Mouse (Mus musculus) embryonic fibroblast, embryonic 13.5 days (primary cell): Measurements from ENCODE around the gene Kmt2d. TPM values are rescaled to one million over a fixed set of nuclear protein-coding genes. Genes with fewer than 3 reads are reported as not detected.
A peak's percentile ranks its signal among the peaks of the same experiment; 100 is the strongest.

Experiments used
- H3K27ac ChIP-seq: 2 replicates; pipeline ENCODE4 v1.5.1; 2012; ENCODE audit warnings: low read length, control low read depth, inconsistent platforms; ENCODE audit not compliant: insufficient read depth
- H3K4me1 ChIP-seq: 2 replicates; pipeline ENCODE4 v1.6.1; 2011; ENCODE audit warnings: low read length; ENCODE audit not compliant: control insufficient read depth, insufficient read depth
- H3K4me3 ChIP-seq: 2 replicates; pipeline ENCODE4 v1.5.1; 2011; ENCODE audit warnings: mild to moderate bottlenecking, control low read depth, low read length; ENCODE audit not compliant: insufficient read depth
- CTCF ChIP-seq: IDR thresholded peaks from 2 replicates; pipeline ENCODE4 v1.5.1; 2011; ENCODE audit warnings: mild to moderate bottlenecking, control low read depth, low read length, moderate library complexity, borderline replicate concordance; ENCODE audit not compliant: insufficient read depth
- POLR2A ChIP-seq: IDR thresholded peaks from 2 replicates; pipeline ENCODE4 v1.6.1; 2011; ENCODE audit warnings: low read depth, mild to moderate bottlenecking, control low read depth, low read length, moderate library complexity
- polyA plus RNA-seq: library from polyadenylated mRNA; stranded (reverse); fragments of >200 nt; gene quantifications from 2 replicates; pipeline ENCODE4 v1.2.4, GENCODE M21; 2011; ENCODE audit warnings: low read depth; ENCODE audit not compliant: missing spikeins, insufficient read length

The Kmt2d gene
- polyA plus RNA-seq, 1 experiment: 28.0 TPM

DNA sequence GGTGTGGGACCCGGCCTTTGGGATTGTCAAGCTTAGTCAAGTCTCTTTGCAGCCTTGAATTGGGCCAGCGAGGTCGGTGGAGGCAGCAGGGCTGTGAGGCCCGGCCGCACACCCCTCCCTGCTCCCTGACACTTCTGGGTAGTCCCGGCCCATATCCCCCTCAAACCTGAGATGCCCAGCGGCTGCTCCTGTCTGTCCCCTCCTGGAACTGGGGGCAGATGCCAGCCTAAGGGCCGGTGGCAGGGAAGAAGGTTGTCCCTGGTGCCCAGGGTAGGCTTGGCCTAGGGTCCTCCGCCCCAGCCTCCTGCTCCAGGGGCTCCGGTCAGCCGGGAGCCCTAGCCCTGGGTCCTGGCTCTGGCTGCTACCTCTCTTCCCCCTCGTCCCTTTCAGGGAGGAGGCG, 36.9 kb downstream of the Kmt2d start:
- no peaks in the 10 kb centered on the region for H3K4me1 ChIP-seq
- no peak overlapping the region for H3K27ac ChIP-seq
- no peak overlapping the region for H3K4me3 ChIP-seq
- TF ChIP-seq CTCF (no peak), POLR2A (no peak)

- no peak for TF ChIP-seq POLR2A
- TF ChIP-seq CTCF: no peak
- Histone ChIP-seq H3K4me3 (no peak overlapping the region), H3K4me1 (no peaks in the 10 kb centered on the region), H3K27ac (no peak overlapping the region)
Measured at GRCm38 (mm10) chr15:98833281-98833680, 37.7 kb downstream of the Kmt2d start.

GRCm38 (mm10) chr15:98832161-98833058, 38.6 kb downstream of the Kmt2d start:
- H3K4me1 ChIP-seq: no peaks in the 10 kb centered on the region
- TF ChIP-seq CTCF (no peak), POLR2A (no peak)
- no peak overlapping the region for H3K27ac ChIP-seq
- no peak overlapping the region for H3K4me3 ChIP-seq

- Histone ChIP-seq H3K4me3 (peak overlapping the region; percentile 8; the same call in 1 of the 2 replicates), H3K4me1 (no peaks in the 10 kb centered on the region), H3K27ac (peak overlapping the region; percentile 90)
- TF ChIP-seq POLR2A: no peak
- no peak for TF ChIP-seq CTCF
Measured at GRCm38 (mm10) chr15:98831684-98832035, 39.3 kb downstream of the Kmt2d start.

GRCm38 (mm10) chr15:98830736-98831683, 40.0 kb downstream of the Kmt2d start, which contains the start of gene Prkag1:
Gene Prkag1, minus strand, starts transcription at chr15:98831521.
- Histone ChIP-seq H3K27ac (peak within 1 kb of the TSS; percentile 90), H3K4me3 (peak within 1 kb of the TSS; percentile 68), H3K4me1 (no peaks in the 10 kb centered on the region)
- TF ChIP-seq CTCF (0 out of 2 replicates have a peak, but pooled peaks have one; percentile 21), POLR2A (peak; percentile 89)

DNA sequence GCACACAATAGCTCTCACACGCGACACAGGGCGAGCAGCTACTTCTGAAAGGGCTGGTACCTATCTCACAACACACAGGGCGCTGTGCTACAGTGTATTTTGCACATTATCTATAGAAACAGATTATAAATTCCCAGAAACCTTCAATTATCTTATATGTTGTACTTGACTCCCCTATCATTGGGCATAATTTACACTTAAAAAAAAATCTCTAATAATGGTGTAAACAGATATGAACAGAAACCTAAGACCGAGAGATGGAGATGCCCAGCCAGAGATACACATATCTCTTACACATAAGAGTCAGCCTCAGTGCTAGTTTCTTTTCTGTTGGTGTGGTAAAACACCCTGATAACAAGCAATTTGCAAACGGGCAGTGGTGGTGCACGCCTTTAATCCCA, 43.4 kb downstream of the Kmt2d start:
- no peak overlapping the region for H3K4me3 ChIP-seq
- TF ChIP-seq POLR2A (no peak), CTCF (no peak)
- H3K4me1 ChIP-seq: no peaks in the 10 kb centered on the region
- no peak overlapping the region for H3K27ac ChIP-seq

DNA sequence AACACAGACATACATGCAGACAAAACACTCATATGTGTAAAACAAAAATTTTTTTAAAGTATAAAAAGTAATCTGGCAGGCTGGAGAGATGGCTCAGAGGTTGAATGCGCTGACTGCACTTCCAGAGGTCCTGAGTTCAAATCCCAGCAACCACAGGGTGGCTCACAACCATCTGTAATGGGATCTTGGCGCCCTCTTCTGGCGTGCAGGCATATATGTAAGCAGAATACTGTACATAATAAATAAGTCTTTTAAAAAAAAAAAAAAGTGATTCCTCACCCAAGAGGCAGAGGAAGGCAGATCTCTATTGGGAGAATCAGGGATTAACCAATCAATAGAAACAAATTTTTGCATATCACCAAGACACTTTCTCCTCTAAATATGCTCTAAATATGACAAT, 47.6 kb downstream of the Kmt2d start:
- TF ChIP-seq CTCF (no peak), POLR2A (no peak)
- no peak overlapping the region for H3K4me3 ChIP-seq

GRCm38 (mm10) chr15:98822147-98822546, 48.9 kb downstream of the Kmt2d start:
- H3K4me1 ChIP-seq: no peaks in the 10 kb centered on the region
- no peak overlapping the region for H3K4me3 ChIP-seq
- no peak overlapping the region for H3K27ac ChIP-seq
- no peak for TF ChIP-seq POLR2A
- TF ChIP-seq CTCF: no peak

More for the DNA sequence above, 47.6 kb downstream of the Kmt2d start:
- H3K4me1 ChIP-seq: no peaks in the 10 kb centered on the region
- no peak overlapping the region for H3K27ac ChIP-seq

DNA sequence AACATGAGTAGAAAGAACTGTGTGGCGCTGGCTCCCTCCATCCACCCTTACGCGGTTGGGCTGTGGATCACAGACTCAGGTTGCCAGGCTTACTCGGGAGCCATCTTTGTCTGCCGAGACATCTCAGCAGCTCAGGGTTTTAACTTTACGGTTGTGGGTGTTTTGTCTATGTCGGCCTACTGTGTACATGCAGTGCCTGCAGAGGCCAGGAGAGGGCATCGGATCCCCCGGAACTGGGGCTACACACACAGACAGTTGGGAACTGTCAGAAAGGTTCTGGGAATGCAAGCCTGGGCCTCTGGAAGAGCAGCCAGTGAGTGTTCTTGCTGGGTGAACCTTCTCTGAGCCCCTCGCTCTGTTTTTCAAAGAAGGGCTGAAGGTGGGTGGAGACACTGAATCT, 49.6 kb downstream of the Kmt2d start:
- no peaks in the 10 kb centered on the region for H3K4me1 ChIP-seq
- TF ChIP-seq POLR2A (no peak), CTCF (no peak)
- no peak overlapping the region for H3K4me3 ChIP-seq
- no peak overlapping the region for H3K27ac ChIP-seq
